Mouse (Mus musculus) cerebellum, adult (tissue): ENCODE measurements around the gene Tcf19.

Experiments used
- ATAC-seq: cut with Nextera tagmentation; 2 replicates; pipeline ENCODE4 v1.9.2; 2017; ENCODE audit warnings: mild to moderate bottlenecking, moderate library complexity, mixed read lengths; ENCODE audit not compliant: insufficient number of reproducible peaks, low FRiP score, low TSS enrichment

The Tcf19 gene

GRCm38 (mm10) chr17:35516652-35517500 is at the start of gene Tcf19, which contains the start of gene Cchcr1:
TSS of gene Tcf19 (minus strand) at chr17:35516824.
TSS of gene Cchcr1 (plus strand) at chr17:35517100.
- ATAC-seq: peak; percentile 93

- ATAC-seq: no peak
Measured at GRCm38 (mm10) chr17:35558216-35558615, 41.6 kb upstream of the Tcf19 start.

GRCm38 (mm10) chr17:35557351-35557750 is 40.7 kb upstream of the Tcf19 start:
- no peak for ATAC-seq

- no peak for ATAC-seq
Measured at GRCm38 (mm10) chr17:35556812-35557211, 40.2 kb upstream of the Tcf19 start.

GRCm38 (mm10) chr17:35556186-35556765 is 39.7 kb upstream of the Tcf19 start:
- ATAC-seq: no peak

- no peak for ATAC-seq
Measured at GRCm38 (mm10) chr17:35554761-35555397, 38.3 kb upstream of the Tcf19 start.

- no peak for ATAC-seq
Measured at GRCm38 (mm10) chr17:35554321-35554720, 37.7 kb upstream of the Tcf19 start.

GRCm38 (mm10) chr17:35551881-35552414 is 35.3 kb upstream of the Tcf19 start, which contains the start of gene Cdsn:
TSS of gene Cdsn (plus strand) at chr17:35552128.
- ATAC-seq: no peak

- no peak for ATAC-seq
Measured at GRCm38 (mm10) chr17:35550871-35551270, 34.2 kb upstream of the Tcf19 start.

- ATAC-seq: no peak
Measured at GRCm38 (mm10) chr17:35550143-35550494, 33.5 kb upstream of the Tcf19 start.

- peak; percentile 75 for ATAC-seq
Measured at GRCm38 (mm10) chr17:35549437-35550142, 33.0 kb upstream of the Tcf19 start.

GRCm38 (mm10) chr17:35548636-35549035 is 32.0 kb upstream of the Tcf19 start:
- ATAC-seq: no peak

- ATAC-seq: no peak
Measured at GRCm38 (mm10) chr17:35547465-35547864, 30.8 kb upstream of the Tcf19 start.

GRCm38 (mm10) chr17:35544680-35545079 is 28.1 kb upstream of the Tcf19 start:
- no peak for ATAC-seq

- no peak for ATAC-seq
Measured at GRCm38 (mm10) chr17:35544001-35544400, 27.4 kb upstream of the Tcf19 start.

- ATAC-seq: no peak
Measured at GRCm38 (mm10) chr17:35543412-35543861, 26.8 kb upstream of the Tcf19 start.

- no peak for ATAC-seq
Measured at GRCm38 (mm10) chr17:35542761-35543411, 26.3 kb upstream of the Tcf19 start.

- ATAC-seq: no peak
Measured at GRCm38 (mm10) chr17:35539540-35539939, 22.9 kb upstream of the Tcf19 start.

GRCm38 (mm10) chr17:35538476-35538875 is 21.9 kb upstream of the Tcf19 start:
- ATAC-seq: no peak

- ATAC-seq: no peak
Measured at GRCm38 (mm10) chr17:35537421-35537820, 20.8 kb upstream of the Tcf19 start.
